Mouse (Mus musculus) embryonic stem cell, embryonic (primary cell): ENCODE measurements at regions not wholly inside any gene's neighbourhood (a gene's known extent, or its start where the extent isn't known, plus 50 kb on each side); places are given as distances from the start of the nearest gene placed in this dataset.

Experiments used
- CTCF ChIA-PET, 4 experiments: fragments of 300-600 bp in 2 of 4; fragments of 350-600 bp in 2 of 4; sonication (Branson Sonifier 250); formaldehyde crosslinking; loops; one replicate each; lab custom pipeline; 2022; ENCODE audit warnings: inconsistent platforms in 2 of 4; lab: Charles Lee
- POLR2A ChIA-PET, 4 experiments: fragments of 300-600 bp in 2 of 4; fragments of 350-600 bp in 2 of 4; sonication (Branson Sonifier 250); formaldehyde crosslinking; loops; one replicate each; lab custom pipeline; 2022; ENCODE audit warnings: antibody characterized with exemption in 4 of 4, inconsistent platforms in 1 of 4; lab: Charles Lee

DNA sequence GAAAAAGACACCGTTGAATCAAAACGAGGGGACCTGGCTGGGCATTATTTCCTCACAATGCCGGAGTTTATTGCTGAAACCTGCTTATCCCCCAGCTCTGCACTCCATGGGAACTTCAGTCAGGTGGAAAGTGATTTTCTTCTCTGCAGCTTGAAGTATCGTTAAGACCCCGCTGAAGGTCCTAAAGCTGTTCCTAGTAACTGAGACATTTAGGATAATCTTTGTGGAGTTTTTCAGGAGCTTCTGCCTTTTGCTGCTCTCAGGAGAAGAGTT lies 185.0 kb upstream of the Sp8 start:
- POLR2A ChIA-PET: no interaction called here
- CTCF ChIA-PET: no interaction called here

DNA sequence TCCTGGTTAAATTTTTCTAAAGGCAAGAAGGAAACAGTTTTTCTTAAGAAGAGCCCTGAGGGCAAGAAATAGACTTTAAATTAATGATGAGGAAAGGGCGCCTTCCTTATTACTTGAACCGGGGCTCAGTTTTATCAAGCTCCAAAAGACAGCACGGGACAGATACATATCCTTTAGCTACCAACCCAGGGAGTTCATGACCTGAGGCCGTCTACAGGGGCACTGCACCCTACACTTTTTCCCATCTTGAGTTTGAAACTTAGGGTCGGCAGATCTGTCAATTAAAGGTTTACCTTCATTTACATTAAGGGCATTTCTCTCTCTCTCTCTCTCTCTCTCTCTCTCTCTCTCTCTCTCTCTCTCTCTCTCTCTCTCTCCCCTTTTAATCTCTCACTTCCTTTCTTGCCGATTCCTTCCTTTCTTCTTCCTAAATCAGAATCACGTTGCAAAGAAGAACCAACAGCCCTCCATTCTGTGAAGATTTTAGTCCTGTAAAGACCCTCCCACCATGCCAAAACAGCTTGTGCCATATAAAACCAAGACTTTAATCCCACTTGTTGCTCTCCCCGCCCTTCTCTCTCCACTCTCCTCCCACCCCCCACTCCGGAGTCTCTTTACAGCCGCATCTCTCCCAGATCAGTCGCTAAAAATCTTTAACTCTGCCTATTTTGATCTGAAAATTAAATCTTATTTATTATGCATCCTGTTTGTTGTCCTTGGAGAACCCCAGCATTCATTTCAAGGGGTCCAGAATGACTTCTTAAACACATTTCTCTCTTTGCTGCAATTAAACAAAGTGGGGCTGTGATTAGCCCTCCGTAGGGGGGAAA lies 185.5 kb upstream of the Sp8 start:
- POLR2A ChIA-PET: interaction anchor here in 1 of 4 experiments (0.9 kb wide), 1 partner anchor 9 kb away, joined by 4 read pairs; no protein-coding TSS in a partner anchor
- CTCF ChIA-PET: no interaction called here

DNA sequence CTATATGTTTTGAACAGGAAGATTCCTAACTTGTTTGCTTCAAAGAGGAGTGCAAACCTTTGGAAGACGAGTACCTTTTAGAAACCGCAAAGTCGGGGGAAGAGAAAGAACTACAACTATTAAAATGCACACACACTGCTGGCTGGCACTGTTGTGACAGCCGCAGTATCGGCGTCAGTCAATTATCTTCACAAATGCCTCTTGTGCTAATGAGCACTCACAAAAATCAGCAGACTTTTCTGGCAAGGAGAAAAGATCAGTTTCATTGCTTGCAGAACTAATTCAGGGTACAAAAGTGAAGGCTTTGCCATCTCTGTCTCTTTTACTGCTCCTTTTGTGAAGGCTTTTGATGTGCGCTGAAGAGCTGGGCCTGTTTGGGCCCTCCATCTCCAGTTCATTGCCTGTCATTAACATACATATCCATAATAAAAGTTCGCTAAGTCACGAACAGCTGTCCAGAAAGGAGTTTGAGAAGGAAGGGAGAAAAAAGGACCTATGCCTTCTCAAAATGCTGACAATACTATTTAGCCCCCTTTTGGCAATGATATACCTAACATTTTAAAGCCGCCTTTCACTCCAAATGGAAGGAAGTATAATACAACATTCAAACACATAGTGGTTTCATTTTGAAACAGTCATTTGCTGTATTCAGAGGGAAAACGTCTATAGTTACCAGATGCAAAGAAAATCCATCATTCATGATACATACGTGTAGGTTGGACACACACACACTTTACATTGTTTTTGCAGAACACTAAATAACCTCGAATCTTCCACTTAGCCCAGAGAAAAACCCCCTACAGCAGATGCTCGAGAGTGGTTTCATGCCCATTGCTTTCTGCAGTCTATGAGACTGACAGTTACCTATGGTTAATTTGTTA lies 186.6 kb upstream of the Sp8 start:
- CTCF ChIA-PET: interaction anchor here in 1 of 4 experiments (1.0 kb wide), 1 partner anchor 18 kb away, joined by 3 read pairs; no protein-coding TSS in a partner anchor

DNA sequence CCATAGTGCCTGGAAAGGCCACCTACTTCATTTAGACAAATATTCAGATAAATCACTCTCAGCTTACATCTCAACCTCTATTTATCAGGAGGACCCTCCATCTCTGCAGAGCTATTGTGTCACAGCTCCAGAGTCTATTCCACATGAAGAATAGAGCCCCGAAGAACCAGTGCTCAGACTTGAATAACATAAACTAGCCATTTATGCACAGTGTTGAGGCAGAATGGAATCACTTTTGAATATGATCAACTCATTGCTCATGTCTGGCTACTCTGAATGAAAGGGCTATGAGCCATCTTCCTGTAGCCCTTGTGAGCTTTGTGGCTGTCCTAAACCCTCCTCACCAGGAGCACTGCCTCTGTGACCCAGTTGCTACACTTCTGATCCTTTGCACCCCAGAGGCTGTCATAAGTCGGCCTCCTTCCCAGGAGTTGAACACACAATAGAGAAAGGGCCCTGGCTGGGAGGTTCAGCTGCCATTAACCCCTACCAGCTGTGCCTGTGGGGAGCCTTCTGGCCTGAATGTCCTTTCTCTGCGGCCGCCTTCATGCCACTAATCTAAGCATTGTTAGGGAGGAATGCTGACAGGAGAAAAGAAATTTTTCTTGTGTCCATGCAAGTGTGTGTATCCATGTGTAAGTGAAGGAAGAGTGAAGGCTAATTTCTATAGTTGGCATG lies 195.5 kb upstream of the Sp8 start:
- POLR2A ChIA-PET: no interaction called here
- CTCF ChIA-PET: no interaction called here

More for the DNA sequence above, 186.6 kb upstream of the Sp8 start:
- POLR2A ChIA-PET: interaction anchor here in 2 of 4 experiments (0.6 to 0.9 kb wide), 2 partner anchors 10 to 121 kb away, joined by 4 to 5 read pairs; no protein-coding TSS in a partner anchor

DNA sequence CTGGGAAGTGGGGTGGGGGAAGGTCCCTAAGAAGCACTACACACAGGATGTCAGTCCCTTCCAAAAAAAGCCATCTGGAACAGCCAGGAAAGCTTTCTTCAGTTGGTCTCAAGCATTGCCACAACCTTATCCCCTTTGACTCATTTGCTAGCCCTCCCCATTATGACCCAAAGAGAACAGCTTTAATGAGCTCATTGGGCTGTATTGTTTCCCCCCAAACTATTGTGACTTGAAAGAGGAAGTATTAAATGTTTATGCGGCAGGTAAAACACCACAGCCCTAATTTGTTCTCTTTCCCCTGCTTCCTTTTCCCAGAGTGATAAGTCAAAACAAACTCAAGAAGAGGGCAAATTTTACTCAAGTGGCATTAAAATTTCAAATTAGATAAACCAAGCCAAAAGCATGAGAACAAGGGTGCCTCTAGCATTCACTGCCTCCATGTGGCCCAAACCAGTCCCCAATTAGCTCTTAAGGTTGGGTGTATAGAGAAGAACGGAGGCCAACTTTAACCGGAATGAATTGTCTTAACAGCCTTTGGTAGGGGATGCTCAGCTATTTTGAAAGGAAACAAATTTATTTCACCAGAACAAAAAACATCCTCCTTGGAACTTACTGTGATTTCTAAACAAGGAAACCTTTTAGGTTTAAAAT lies 196.7 kb upstream of the Sp8 start:
- ChIA-PET CTCF (interaction anchor here in 1 of 4 experiments (0.6 kb wide), 1 partner anchor 205 kb away, joined by 3 read pairs; no protein-coding TSS in a partner anchor), POLR2A (interaction anchor here in 1 of 4 experiments (0.5 to 0.9 kb wide), 4 partner anchors 15 to 192 kb away, joined by 3 to 5 read pairs (median 3); no protein-coding TSS in a partner anchor)

DNA sequence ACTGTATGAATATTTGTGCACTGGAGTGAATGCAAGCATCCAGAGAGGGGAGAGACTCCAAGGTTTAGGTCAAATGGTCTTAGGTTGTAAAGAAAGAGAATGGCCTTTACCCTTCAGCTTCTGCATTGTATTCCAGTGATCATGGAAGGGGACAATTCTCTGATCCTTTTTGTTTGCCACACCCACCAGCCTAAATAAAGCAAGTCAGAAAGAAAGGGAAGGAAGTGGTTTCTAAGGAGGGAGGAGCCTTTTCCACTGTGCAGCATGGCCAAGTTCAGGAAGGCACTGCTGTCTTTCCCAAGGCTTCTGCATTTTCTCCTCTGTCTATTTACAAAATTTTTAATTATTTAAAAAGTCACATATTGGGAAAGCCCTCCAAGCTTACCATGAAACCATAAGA lies 197.5 kb upstream of the Sp8 start:
- ChIA-PET POLR2A (no interaction called here), CTCF (no interaction called here)

DNA sequence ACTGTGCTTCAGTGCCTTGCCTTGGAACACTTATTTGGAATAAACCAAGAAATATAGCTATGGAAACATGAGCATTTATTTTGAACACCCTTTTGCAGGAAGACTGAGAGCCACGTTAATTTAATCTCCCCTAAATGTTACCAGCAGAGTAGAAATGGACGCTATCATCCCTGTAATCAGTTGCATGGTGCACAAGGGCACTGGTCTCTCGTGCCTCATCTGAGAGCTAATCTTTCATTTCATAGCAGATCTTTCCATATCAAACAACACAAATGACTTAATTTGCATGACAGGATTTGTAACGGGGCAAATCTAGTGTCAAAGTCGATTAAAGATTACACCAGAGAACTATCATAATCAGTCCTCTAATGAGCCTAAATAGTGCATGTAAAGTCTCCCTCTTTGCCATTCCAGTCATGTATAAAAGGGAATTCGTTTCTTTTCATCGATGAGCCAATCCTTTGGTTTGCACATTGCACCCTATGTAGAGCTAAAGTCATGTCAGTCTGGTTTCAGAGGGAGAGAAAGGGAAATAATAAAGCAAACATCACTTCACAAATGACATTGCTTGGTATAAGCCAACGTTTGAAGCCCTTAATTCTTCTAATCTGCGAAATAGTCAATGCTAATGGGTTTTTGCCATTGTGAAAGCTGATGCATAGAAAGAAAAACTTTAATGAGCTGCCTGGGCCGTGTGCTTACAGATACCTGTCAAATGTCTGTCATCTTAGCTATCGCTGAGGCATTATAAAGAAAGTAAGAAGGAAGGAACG lies 198.7 kb upstream of the Sp8 start:
- CTCF ChIA-PET: no interaction called here

DNA sequence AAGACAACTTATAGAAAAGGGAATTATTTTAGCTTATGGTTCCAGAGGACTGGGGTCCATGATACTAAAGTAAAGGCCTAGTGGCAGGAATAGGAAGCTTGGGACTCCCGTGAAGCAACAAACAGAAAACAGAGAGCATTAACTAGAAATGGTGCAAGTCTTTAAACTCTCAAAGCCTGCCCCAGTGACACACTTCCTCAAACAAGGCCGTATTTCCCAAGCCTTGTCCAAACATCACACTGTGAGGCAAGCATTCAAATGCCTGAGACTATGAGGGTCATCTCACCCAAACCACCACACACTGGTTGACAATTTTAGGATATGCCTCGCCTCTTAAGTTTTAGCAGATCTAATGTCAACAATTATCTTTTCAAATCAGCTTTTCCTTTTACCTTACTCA lies 205.2 kb upstream of the Sp8 start:
- CTCF ChIA-PET: no interaction called here
- POLR2A ChIA-PET: interaction anchor here in 1 of 4 experiments (0.6 kb wide), 1 partner anchor 16 kb away, joined by 4 read pairs; no protein-coding TSS in a partner anchor

More for the DNA sequence above, 198.7 kb upstream of the Sp8 start:
- POLR2A ChIA-PET: no interaction called here

DNA sequence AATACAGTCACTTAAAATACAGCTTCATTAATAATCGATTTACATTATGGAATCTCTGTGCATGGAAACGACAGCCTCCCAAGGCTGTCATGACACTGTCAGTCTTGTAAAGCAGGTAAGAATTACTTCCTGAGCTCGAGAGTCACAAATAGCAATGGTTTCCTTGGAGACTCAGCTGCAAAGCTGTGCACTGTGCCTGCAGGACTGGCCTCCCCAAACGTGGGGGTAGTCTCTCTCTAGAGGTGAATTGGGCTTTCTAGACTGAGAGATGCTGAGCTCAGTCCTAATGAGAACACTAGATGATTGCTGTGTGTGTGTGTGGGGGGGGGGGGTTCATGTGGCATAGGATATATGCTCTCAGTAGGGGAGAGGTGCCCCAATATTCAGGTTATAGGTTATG lies 208.9 kb upstream of the Sp8 start:
- POLR2A ChIA-PET: interaction anchor here in 2 of 4 experiments (0.6 to 0.7 kb wide), 2 partner anchors 43 to 783 kb away, joined by 3 to 4 read pairs; no protein-coding TSS in a partner anchor
- CTCF ChIA-PET: interaction anchor here in 1 of 4 experiments (0.6 kb wide), 1 partner anchor 34 kb away, joined by 4 read pairs; no protein-coding TSS in a partner anchor

DNA sequence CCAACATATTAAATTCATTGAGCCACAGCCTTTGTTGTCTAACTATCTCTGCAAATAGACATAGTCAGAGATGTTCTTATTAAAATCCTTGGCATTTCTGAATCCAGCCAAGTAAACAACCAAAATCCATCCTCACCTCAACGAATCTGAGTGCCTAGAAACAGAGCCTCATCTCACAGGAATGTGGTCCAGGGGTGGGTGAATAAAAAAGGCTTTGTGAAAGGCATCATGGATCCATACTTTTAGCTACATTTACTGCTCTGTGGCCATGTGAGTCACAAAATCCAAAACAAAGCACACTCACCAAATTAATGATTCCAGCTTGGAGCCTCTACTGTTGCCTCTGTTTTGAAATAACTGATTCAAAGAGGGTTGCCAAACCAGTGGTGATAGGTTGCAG lies 210.7 kb upstream of the Sp8 start:
- ChIA-PET CTCF (no interaction called here), POLR2A (interaction anchor here in 1 of 4 experiments (0.6 kb wide), 1 partner anchor 800 kb away, joined by 3 read pairs; no protein-coding TSS in a partner anchor)

DNA sequence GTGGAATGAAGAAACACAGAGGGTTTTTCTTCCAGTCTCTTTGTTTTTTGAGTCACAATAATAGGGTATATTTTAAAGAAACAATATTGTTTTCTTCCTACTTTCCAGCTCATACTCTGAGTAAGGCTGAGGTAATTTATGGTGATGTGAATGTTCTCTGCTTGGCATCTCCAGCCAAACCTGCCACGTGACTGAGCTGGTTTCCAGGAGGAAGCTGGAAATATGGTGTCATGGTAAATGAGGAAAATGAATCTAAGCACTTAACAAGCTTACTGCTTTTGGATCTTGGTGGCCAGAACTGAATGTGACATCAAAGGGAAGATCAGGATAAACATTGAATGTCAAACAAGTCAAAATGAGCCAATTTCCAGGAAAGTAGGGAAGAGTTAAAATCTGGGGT lies 215.8 kb upstream of the Sp8 start:
- POLR2A ChIA-PET: interaction anchor here in 1 of 4 experiments (1.3 kb wide), 1 partner anchor 10 kb away, joined by 3 read pairs; no protein-coding TSS in a partner anchor
- CTCF ChIA-PET: interaction anchor here in 1 of 4 experiments (1.1 kb wide), 1 partner anchor 9 kb away, joined by 3 read pairs; no protein-coding TSS in a partner anchor

DNA sequence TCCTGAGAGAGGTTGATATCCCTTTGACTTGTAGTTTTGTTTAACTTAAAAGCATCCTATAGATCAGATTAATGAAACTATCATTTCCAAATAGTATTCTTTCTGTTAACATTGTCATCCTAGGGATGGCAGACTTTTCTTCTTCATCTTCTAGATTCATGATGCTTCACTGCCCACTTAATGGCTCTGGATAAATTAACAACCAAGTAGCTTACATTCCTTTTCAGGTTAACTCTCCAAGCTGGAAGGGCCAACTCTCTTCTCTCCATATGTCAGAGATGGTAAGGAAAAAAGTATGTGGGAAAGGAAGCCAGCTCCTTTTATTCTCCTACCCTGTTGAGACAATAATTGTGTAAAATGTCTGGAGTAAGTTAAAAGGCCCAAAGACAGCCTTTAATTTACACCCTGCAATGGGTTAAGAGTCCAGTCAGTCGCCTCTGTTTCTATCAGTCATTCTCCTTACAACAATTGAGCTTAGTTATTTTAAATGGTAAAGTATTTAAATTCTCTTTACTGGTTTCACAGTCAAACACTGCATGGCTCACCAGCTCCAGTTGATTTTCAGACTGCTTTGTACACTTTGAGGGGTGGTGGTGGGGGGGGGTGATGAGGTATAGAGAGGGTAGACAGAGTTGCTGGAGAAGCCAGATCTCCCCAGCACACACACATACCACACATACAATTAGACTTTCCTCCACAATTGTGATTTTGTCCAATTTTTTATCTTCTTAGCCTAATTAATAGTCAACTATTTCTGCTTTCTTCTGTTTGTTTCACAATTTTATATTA lies 224.2 kb upstream of the Sp8 start:
- ChIA-PET CTCF (interaction anchor here in 2 of 4 experiments (0.6 to 0.9 kb wide), 3 partner anchors 9 to 1282 kb away, joined by 3 to 17 read pairs (median 10); no protein-coding TSS in a partner anchor), POLR2A (no interaction called here)

DNA sequence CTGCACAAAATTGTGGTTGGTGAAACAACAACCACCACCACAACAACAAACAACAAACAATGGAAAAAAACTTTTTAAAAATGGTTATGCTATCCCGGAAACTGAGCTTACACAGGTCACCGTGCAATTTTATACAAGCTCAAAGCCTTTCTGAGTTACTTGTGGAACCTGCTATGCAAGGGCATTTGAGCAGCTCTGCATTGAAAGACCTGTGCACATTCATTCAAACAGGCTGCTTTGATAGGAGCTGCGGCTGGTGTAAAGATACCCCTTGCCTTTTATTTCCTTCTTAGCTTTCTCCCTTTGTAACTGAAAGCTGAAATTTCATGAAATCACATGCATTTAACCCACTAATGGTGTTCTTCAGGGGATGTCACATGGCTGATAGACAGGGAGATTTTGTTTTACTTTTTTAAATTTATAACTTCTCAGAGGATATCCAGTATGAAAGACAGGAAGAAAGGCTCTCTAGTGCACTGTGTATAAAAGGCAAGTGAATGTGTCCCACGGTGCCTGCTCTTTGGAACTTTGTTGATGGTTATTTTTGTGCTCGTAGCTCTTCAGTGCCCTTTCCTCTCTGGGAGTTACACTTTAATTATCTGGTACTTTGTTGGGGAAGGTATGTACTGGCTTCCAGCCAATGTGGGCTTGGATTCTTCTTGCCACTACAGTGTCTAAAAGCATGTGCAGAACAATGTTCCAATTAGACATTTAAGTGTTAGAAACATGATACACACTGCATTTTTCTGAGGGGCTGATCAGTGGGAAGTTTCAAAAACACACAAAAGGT lies 225.1 kb upstream of the Sp8 start:
- CTCF ChIA-PET: interaction anchor here in 1 of 4 experiments (0.9 kb wide), 1 partner anchor 10 kb away, joined by 3 read pairs; no protein-coding TSS in a partner anchor
- POLR2A ChIA-PET: interaction anchor here in 1 of 4 experiments (0.6 to 0.9 kb wide), 2 partner anchors 10 to 34 kb away, joined by 3 read pairs; no protein-coding TSS in a partner anchor

DNA sequence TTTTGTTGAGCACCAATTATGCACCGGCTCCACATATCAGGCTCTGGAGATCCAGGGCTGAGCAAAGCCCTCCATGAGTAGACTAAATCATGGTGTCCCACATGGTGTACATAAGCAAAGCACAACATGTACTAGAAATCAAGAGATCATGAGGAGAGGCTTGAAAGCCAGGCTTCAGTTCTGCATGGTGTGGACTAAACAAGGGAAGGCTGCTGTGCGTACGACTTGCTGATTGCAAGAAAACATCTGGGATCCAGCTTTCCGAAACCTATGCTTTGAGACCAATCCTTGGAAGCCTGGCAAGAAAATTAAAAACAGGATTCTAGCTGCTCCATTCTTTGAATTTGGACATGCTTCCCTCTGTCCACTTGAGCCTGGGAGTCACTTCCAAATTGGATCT lies 249.1 kb upstream of the Sp8 start:
- POLR2A ChIA-PET: no interaction called here
- CTCF ChIA-PET: no interaction called here

DNA sequence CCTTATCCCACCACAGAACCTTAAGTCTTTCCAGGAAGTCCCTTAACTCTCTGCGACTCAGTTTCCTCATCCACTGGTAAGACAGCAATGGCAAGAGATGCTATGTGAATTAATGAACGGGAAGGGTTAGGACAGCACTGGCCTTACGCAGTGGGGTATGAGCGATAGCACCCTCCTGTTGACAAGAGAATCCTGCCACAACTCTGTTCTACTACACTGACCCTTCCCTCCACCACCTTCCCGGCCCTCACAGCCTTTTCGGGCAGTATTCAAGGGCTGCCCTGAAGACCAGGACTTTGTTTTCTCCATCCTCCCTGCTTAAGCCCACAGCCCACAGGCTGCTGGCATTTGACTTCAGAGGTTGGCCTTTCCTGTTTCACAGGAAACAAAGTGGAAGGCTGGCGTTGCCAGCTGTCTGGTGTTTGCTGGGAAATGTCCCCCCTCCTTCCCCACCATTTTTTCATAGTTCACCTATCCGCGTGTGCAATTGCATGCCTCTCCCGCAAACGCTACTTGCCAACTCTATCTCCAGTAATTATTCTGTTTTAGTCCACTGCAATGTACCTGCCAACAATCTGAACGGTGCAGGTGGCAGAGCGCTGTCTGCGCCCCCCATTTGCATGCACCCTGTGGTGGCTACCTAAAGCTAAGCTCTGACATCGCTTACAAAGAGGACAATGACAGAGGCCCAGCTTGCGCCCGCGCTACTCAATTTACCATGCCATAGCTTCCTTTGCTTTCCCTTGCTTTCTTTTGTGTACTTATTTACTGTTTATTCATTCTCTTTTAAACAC lies 251.2 kb upstream of the Sp8 start:
- CTCF ChIA-PET: interaction anchor here in 1 of 4 experiments (0.7 kb wide), 1 partner anchor 726 kb away, joined by 3 read pairs; no protein-coding TSS in a partner anchor
- POLR2A ChIA-PET: no interaction called here
